Mouse (Mus musculus): ENCODE data around the gene Neurod2.

GRCm38 (mm10) chr11:98298484-98299205 lies 30.8 kb downstream of the Neurod2 start:
- TF ChIP-seq CTCF (IDR thresholded peaks at IDR 0.05; ENCODE audit: control insufficient read depth, insufficient read depth, insufficient replicate concordance, low read depth, low read length): no peak
- TF ChIP-seq POLR2A (IDR thresholded peaks at IDR 0.05; ENCODE audit: control insufficient read depth, low read depth, low read length): no peak
